Mouse (Mus musculus): ENCODE results near the gene Gm7544.
"Not testable (repeated sequence)": the region's sequence is repeated elsewhere in the genome, so short reads cannot be mapped to it uniquely, and the experiment has no call there.

Gene Gm7544

DNA sequence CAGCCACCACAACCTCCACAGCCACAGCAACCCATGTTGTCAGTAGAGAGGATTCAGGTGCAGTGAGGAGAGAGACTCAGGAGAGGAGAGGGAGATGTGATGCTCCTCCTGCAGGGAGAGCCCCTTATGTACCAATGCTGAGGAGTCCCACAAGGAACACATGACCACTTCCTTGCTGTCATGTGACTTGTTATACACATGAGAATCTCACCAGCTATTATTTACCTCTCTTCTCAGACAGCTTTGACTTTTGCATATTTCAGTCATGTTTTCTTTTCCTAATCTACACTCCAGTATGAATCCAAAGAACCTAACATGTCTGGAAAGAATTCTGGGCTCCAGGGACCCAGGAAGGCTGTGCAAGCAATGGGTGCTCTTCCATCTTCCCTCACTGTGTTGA is at the start of gene Gm7544:
Gene Gm7544 (minus strand): TSS at position 101 of the 400 bp plus-strand sequence.
- CTCF ChIA-PET, result not testable (repeated sequence)

DNA sequence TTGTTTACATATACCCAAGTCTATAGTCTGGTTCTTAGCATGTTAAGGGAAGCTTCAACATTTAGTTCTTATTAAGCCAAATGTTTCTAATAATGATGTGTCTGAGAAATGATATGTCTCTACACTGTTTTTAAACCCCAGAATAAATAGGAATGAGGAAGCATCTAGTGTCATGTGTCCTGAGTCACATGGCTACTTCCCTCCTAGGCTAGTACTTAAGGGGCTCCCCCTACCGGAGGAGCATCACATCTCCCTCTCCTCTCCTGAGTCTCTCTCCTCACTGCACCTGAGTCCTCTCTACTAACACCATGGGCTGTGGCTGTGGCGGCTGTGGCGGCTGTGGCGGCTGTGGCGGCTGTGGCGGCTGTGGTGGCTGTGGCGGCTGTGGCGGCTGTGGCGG is 44.5 kb upstream of the Gm7544 start, which contains the start of gene Gm47959:
Gene Gm47959 (plus strand): TSS at position 243 of the 400 bp plus-strand sequence.
- CTCF ChIA-PET, result not testable (repeated sequence)

DNA sequence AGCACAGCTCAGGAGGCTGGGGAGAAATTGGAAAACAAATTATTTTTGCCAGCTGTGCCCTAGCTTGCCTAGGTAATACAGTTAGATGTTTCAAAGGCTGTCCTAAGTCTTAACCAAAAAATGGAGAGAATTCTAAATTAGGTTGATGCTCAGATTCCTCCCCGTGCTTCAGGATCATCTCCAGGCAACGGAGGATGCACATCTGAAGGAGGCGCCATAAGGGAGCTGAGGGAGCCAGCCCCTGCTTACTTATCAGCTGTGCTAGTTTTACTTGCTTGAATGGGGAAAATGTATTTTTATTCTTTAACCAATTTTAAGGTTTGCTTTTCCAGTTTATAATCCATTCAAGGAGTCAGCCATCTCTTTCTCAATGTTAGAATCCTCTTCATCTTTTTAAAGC is 38.1 kb upstream of the Gm7544 start:
- CTCF ChIA-PET, result no interaction called here

DNA sequence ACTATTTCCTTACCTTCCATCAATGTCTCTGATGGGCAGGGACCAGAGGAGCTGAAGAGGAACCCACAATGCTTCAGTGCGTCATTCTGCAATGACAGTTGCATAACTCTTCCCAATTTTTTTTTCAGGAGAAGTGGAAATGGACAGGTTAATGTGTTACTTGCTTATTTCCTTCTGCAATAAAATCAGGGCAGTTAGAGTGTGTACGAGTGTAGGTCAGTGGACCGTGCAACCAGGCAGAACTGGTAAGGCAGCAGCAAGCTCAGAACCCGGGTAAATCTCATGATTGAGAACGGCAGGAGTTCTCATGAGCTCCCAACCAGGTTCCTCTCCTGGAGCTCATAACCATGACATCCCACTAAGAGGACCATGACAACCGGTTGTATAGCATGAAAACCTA is 36.3 kb upstream of the Gm7544 start:
- CTCF ChIA-PET, result no interaction called here

DNA sequence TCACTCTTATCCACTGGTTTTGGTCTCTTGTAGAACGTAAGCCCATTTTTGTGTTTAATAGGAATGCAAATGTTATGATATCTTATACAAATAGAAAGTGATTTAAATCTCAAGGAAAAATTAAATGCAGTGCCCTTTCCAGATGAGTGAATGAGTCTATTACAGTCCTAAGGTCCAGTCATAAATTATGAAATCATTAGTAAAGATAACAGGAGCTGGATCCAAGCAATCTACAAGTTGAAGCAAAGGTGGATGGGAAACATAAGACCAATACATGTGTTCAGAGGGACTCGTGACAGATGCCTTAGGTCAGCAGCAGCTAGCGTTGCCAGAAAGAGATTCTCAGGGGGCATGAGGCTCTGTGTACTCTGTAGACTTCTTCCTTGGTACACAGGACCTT is 35.8 kb upstream of the Gm7544 start:
- CTCF ChIA-PET, result no interaction called here

DNA sequence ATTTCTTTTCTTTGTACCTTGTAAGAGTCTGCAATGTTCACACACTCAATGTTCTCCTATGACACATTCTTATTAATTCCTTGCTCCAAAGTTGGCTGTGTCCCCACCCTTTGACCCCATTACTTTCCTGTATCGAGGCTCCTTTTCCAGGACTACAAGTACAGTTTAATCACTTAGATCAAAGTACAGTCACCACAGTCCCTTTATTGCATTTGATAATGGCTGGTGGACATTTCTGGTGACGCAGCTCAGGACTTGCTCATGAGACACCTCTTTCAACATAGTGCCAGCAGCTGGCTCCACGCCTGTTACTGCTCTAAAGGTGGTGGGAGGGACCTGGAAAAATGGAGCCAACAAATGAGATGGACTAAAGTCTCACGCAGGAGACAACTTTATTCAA is 35.2 kb upstream of the Gm7544 start:
- CTCF ChIA-PET, result no interaction called here

DNA sequence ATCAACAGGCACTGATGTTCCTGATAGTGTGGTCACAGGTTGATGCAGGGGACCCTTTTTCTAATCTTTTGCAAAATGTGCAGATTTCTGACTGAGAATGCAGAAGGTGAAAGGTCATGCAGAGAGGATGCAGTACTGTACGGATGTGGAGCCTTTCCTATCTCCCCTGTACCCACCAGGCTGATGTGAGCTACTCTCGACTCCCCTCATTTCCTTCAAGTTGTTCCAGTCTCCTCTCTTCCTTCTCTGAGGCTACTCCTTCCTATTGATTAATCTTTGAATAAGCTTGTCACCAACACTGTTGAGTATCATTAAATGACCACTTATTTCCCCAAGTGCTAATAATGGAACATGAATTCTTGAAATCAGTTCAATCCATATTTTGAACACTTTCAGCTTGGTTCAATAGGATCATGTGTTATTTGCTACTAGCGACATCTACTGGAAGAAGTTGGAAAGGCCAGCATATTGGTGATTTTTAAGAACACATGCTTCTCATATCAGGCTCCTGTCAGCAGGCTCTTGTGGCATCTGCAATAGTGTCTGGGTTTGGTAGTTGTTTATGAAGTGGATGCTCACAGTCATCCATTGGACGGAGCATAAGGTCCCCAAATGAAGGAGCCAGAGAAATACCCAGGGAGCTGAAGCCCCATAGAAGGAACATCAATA is 31.9 kb upstream of the Gm7544 start:
- CTCF ChIA-PET, result no interaction called here

DNA sequence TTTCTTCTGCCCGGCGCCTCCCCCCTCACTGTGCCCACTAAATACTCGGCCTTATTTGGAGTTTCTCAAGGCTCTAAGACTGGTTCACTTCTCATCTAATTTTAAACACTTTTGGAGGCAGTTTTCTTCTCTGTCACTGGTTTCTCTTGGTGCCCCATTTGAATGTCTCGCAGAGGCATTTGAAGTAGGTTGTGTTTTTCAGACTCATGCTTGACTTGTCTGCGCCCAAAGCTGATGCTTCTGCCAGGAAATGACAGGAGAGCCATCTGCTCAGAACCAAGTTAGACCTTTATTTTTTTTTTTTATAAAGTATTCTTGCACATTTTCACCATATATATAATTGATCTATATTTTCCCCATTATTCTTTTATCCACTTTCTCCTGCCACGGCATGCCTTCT is 30.9 kb upstream of the Gm7544 start:
- CTCF ChIA-PET, result interaction anchor here (0.6 kb wide), 1 partner anchor 102 kb away, joined by 4 read pairs; no protein-coding TSS in a partner anchor

DNA sequence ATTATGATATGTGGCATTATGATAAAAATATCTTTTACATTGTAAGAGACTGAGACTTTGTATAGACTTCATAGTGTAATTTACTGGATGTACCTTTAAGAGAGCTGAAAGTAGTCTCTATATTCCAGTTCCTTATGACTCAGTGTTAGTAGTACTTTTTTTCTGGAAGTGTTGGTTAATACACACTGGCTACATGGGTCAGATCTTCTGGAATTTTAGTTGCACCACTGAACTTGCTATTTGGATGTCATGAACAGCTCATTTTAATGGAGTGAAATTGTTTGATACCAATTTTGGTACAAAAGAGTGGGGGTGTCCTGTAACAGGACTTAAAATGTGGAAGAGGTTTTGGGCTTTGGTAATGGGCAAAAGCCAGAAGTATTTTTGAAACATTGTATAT is 22.0 kb upstream of the Gm7544 start:
- CTCF ChIA-PET, result no interaction called here

DNA sequence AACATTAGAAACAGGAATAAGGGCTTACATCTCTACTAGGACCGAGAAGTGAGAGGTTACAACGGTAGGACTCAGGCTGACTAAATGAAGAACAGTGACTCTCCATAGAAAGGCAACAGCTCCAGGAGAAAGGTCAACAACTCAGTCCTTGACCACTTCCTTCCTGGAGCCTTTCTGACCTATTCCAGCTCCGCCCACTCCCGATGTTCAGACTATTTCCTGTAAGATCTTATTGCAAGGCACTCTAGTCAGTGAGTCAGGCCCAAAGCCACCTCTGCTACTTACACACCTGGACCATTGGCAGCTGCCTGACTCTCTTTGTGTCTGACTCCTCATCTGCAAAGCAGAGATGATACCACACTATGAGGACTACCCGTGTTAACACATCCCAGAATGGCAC is 19.9 kb upstream of the Gm7544 start:
- CTCF ChIA-PET, result no interaction called here

DNA sequence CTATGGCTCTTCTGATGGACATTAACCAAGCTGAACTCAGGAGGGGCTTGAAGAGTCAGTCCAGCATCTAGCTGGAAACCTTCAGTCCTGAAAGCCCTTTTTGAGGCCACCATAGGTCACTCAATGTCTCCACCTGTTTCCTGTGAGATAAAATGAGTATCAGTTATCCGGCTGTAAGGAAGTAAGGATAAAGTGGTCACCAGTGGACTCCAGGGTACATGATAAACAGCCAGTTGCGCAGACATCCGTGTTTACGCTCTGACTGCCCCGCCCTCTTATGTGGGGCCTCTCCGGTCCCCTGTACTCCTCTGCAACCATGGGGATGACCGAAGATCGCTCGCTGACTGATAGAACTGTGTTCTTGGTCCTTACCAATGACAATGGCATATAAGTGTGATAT is 18.5 kb upstream of the Gm7544 start:
- CTCF ChIA-PET, result no interaction called here

DNA sequence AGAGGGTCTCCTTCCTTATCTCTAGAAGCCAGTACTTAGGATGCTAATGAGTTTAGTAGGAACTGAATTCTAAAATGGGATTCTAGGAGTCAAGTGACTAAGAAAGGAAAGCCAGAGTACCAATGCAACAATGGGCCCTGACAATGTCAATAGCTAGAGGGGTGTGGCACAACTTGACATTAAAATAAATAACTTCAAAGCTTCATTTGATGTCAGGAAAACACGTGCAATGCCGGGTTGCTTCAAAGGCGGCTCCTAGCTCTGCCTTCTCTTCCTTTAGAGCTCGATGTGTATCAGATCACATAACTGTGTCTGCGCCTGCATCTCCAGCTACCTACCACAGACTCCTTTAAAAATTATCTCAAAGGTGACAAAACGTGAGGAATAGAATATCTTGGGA is 18.1 kb upstream of the Gm7544 start:
- CTCF ChIA-PET, result no interaction called here

DNA sequence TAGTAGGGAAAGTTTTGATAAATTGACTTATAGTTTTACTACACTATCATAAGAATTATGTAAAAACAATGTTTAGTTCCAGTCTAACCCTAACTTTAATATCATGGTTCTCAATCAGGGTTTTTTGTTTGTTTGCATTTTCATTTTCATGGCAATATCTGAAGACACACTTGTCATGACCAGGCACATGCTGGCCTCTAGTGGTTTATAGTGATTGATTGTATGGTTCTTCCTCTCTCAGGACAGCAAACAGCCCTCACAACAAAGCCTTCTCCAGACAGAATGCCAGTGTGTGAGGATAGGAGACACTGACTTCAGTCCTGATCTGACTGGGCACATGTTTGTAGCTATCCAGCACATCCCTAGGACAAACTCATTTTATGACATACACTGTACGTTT is 17.4 kb upstream of the Gm7544 start:
- CTCF ChIA-PET, result no interaction called here

DNA sequence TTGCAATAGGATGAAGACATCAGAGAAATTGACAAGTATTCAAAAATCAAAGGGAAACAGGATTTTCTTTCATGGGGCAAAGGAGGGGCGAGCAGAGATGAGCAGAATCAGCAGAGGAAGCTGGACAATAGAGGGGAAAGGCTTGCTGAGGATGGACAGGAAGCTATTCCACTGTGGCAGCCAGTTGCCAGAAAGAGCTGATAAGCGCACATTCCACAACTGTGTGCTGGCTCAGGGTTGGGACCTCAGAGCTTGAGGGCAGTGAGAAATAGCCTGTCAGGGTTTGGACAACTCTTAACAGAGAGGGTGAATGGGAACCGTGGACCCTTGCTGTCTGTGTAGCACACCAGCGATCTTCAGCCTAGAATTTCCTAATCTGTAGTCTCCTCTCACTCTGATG is 16.2 kb upstream of the Gm7544 start:
- CTCF ChIA-PET, result no interaction called here

DNA sequence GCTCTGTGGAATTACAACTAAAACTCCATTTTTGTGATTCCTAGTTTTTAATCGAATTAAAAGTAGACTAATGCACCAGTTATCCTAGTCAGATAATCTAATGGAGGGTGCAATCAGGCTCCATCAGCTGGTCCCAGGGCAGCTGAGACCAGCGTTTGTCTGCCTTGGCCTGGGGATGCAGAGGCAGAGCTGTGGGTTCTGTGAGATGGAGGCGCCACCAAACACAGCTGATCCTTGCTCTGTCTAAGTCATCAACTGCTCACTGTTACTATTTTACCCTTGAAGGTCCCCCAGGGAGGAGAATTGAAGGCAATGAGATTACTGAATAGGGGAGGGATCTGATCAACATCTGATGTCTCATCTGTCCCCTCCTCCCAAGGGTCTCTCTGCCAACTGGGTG is 10.6 kb upstream of the Gm7544 start:
- CTCF ChIA-PET, result no interaction called here

DNA sequence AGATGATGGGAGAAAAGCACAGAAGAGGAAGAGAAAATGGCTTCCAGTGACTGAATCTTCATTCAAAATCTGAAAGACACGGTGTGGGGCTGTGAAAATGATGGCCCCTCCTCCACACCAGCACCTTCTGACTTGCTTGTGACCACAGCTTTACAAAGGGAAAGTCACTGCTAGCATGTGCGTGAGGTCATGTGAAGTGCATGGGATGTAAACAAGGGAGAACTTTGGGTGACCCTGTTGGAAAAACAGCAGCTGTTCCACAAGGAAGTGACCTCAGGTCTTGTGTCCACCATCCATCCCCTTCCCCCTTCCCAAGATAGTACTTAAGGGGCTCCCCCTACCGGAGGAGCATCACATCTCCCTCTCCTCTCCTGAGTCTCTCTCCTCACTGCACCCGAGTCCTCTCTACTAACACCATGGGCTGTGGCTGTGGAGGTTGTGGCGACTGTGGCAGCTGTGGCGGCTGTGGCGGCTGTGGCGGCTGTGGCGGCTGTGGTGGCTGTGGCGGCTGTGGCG is 4.1 kb upstream of the Gm7544 start, which contains the start of gene Gm47955:
Gene Gm47955 (plus strand): TSS at position 417 of the 516 bp plus-strand sequence.
- CTCF ChIA-PET, result no interaction called here

DNA sequence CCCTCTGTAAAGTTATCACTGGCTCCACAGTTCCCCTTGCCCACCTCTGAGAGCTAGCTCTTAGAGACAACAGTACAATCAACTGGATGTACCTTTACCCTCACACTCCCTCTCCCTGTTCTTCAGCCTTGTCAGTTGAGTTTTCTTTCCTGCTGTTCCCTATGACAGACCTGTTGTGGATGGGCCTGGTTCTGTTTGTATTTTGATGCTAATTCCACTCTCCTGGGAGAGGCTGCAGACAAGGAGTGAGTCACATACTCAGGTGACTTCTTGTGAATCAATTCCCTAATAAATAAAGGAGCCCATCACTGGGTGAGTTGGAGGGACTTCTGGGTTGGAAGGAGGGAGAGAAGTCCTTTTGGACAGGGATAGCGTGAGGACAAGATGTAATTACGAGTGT is 7.2 kb downstream of the Gm7544 start:
- CTCF ChIA-PET, result no interaction called here

DNA sequence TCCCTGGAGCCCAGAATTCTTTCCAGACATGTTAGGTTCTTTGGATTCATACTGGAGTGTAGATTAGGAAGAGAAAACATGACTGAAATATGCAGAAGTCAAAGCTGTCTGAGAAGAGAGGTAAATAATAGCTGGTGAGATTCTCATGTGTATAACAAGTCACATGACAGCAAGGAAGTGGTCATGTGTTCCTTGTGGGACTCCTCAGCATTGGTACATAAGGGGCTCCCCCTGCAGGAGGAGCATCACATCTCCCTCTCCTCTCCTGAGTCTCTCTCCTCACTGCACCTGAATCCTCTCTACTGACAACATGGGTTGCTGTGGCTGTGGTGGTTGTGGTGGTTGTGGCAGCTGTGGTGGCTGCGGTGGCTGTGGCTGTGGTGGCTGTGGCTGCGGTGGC is 9.8 kb downstream of the Gm7544 start:
- CTCF ChIA-PET, result not testable (repeated sequence)

DNA sequence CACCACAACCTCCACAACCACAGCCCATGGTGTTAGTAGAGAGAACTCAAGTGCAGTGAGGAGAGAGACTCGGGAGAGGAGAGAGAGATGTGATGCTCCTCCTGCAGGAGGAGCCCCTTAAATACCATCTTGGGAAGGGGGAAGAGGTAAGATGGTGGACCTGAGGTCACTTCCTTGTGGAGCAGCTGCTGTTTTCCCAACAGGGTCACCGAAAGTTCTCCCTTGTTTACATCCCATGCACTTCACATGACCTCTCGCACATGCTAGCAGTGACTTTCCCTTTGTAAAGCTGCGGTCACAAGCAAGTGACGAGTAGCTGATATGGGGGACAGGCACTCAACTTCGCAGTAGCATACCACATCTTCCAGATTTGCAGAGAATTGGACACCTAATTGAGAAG is 12.5 kb downstream of the Gm7544 start, which contains the start of gene A030003K21Rik:
Gene A030003K21Rik (minus strand): TSS at position 94 of the 400 bp plus-strand sequence.
- CTCF ChIA-PET, result not testable (repeated sequence)

DNA sequence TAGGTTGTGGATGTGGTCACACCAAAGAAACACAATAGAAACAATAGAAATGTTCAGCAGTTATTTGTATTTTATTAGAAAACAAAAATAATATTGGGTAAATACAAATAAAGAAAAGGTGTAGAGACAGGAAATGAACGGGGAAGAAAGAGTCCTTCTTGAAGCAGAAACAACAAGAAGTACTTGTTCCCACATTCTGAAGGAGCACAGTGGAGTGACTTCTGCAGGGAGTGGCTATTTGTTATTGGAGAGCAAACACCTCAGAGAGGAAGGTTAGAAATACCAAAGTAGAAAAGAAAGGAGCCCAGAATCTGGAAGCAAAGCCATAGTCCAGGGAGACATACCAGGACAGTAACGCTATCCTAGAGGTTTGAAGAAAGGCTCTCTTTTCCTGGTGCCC is 13.3 kb downstream of the Gm7544 start:
- CTCF ChIA-PET, result not testable (repeated sequence)

DNA sequence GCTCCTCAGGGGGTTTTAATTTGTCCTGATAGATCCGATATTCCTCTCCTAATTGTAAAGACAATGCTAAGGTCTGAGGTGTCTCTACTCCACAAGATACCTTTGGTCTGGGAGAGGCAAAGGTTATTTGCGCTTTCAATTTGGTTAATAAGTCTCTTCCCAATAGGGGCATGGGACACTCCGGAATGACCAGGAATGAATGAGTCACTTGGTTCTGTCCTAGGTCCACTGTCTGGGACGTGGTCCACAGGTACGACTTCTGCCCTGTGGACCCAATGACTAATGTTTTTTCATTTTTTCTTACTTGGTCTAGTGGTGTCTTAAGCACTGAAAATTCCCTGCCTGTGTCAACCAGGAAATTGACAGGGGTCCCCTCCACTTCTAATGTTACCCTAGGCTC is 17.1 kb downstream of the Gm7544 start:
- CTCF ChIA-PET, result no interaction called here

DNA sequence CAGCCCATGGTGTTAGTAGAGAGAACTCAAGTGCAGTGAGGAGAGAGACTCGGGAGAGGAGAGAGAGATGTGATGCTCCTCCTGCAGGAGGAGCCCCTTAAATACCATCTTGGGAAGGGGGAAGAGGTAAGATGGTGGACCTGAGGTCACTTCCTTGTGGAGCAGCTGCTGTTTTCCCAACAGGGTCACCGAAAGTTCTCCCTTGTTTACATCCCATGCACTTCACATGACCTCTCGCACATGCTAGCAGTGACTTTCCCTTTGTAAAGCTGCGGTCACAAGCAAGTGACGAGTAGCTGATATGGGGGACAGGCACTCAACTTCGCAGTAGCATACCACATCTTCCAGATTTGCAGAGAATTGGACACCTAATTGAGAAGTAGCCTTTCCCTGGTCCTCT is 24.5 kb downstream of the Gm7544 start, which contains the start of gene Gm6217:
Gene Gm6217 (minus strand): TSS at position 74 of the 400 bp plus-strand sequence.
- CTCF ChIA-PET, result not testable (repeated sequence)

DNA sequence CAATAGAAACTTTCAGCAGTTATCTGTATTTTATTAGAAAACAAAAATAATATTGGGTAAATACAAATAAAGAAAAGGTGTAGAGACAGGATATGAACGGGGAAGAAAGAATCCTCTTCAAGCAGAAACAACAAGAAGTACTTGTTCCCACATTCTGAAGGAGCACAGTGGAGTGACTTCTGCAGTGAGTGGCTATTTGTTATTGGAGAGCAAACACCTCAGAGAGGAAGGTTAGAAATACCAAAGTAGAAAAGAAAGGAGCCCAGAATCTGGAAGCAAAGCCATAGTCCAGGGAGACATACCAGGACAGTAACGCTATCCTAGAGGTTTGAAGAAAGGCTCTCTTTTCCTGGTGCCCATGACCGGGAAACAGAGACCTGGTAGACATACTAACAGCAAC is 25.3 kb downstream of the Gm7544 start:
- CTCF ChIA-PET, result not testable (repeated sequence)

DNA sequence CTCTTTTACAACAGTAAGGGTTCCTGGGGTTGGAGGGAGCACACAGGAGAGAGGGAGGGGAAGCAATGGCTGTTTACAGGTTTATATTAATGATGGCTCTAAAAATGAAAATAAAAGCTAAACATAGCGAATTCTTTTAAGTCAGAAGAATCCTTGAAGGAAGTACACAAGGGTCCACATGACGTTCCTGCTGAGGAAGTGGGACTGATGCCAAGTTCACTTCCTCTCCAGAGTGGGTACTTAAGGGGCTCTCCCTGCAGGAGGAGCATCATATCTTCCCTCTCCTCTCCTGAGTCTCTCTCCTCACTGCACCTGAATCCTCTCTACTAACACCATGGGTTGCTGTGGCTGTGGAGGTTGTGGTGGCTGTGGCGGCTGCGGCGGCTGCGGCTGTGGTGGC is 31.2 kb downstream of the Gm7544 start, which contains the start of gene A030014E15Rik:
Gene A030014E15Rik (plus strand): TSS at position 268 of the 400 bp plus-strand sequence.
- CTCF ChIA-PET, result no interaction called here
